8 mouse cellular contexts compared by ENCODE assay signal in the genomic region with DNA sequence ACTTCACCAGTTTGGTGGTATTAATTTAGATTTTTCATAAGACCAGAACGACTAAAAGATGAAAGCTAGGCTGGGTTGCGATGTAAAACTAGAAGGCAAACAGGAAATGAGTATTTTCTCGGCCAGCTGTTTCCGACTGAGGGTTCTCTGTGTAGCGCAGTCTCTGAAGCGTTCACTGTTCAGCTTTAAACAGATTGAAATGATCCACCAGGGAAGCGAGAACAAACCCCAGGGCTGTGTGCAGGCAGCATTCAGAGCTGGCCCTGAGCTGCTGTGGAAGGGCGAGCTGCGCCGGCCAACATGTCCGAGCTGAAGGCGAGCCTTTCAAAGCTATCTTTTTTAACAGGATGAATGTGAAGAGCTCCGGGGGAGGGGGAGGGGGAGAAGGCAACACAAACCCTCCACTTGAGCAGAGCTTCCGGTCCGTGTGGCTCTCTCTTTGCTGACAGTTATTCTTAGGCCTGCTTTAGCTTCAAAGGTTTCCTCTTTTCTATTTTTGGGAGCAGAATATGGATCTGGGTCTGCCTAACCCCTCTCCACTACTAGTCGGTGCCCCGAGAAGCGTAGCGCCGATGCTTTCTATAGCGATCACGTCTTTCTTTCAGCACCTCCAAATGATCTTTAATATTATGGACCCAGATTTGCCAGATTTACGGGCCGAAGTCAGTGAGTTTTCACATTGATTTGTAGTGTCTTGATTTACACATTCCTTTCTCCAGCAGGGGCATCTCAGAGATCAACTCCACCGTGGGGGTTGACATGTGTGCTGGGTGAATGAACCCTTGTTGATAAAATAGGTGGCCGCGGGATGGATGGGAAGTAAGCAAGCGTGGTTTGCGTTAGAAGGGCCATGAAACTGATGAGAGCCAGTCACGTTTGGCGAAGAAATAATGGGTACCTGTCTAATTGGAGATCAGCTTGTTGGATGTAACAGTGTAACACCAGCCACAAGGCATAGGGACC. TPM values are rescaled to one million over a fixed set of nuclear protein-coding genes. Genes with fewer than 3 reads are reported as not detected.
DNase-seq lines count a peak whose midpoint lies in the region; TF ChIP-seq lines count a peak whose summit lies in the region.

No protein-coding gene starts in this region.

- peak overlapping the region; percentile 89 for H3K27ac ChIP-seq in CH12.LX (ENCODE audit: insufficient read depth, low read depth)

- intact Hi-C loops in gastrocnemius, postnatal 14 days (cut with DNase I; ENCODE audit: low total_unique reads) = no loop called here

- TF ChIP-seq POLR2A in CH12.LX (IDR thresholded peaks at IDR 0.05; ENCODE audit: low read depth, low read length) = peak; percentile 67

- dilution Hi-C loops in CH12.LX (cut with MboI; ENCODE audit: extremely low pct_ligation_motif_present, extremely low pct_unique_long_range_greater_than_20kb, low sequenced_read_pairs) = no loop called here

- in situ Hi-C loops in CH12.LX (cut with MboI; ENCODE audit: low pct_ligation_motif_present, low pct_unique_long_range_greater_than_20kb, low sequenced_read_pairs) = no loop called here

- H3K9ac ChIP-seq in CH12.LX (ENCODE audit: insufficient read depth, low read depth) = peak overlapping the region; percentile 87

- peaks cover 11% of the 10 kb centered on the region for H3K9me3 ChIP-seq in CH12.LX (replicated peaks; ENCODE audit: low read length)

- peak overlapping the region; percentile 65 for H3K4me2 ChIP-seq in CH12.LX (ENCODE audit: insufficient read depth, low read depth, poor library complexity, severe bottlenecking)

- peak; percentile 88 for DNase-seq in CH12.LX (ENCODE audit: extremely low read depth)
- peak; percentile 59 for DNase-seq in embryo, embryonic 11.5 days (ENCODE audit: low read depth, low spot score)
- peak; percentile 63 for DNase-seq in gastrocnemius, postnatal 14 days
- peak; percentile 18 for DNase-seq in hindlimb bud, embryonic 11.5 days (ENCODE audit: extremely low spot score, low read depth, low spot score)
- peak; percentile 12 to 16 for DNase-seq in left cerebral cortex, adult 8-10 months (ENCODE audit: low spot score in 2 of 2)
- peak; percentile 74 for DNase-seq in lung, postnatal 36 days
- DNase-seq in ovary, postnatal 36 days (ENCODE audit: low spot score) = peak; percentile 61
- DNase-seq in thymus, postnatal 10 days (ENCODE audit: low spot score in 2 of 2) = peak; percentile 58 to 67

- TF ChIP-seq RAD21 in CH12.LX (IDR thresholded peaks at IDR 0.05; ENCODE audit: low read depth, low read length) = no peak; the same call in none of the 2 replicates

- peak; percentile 73 for TF ChIP-seq EP300 in CH12.LX (IDR thresholded peaks at IDR 0.05; ENCODE audit: low read length)

- no peaks in the 10 kb centered on the region for H3K27me3 ChIP-seq in CH12.LX (replicated peaks)

- H3K4me1 ChIP-seq in CH12.LX (ENCODE audit: control insufficient read depth in 1 of 2, insufficient read depth in 2 of 2) = peaks cover 2 to 18% of the 10 kb centered on the region in 2 experiments; a peak in 3 of 4 replicates

- TF ChIP-seq CTCF in CH12.LX (conservative IDR thresholded peaks at IDR 0.05 in 1 of 2, IDR thresholded peaks at IDR 0.05 in 1 of 2; ENCODE audit: low read depth in 2 of 2, low read length in 2 of 2) = no peak

- H3K36me3 ChIP-seq in CH12.LX (replicated peaks in 1 of 2; ENCODE audit: control insufficient read depth in 1 of 2, insufficient read depth in 1 of 2, low read length in 1 of 2) = peaks cover 0 to 18% of the 10 kb centered on the region in 2 experiments

- H3K79me2 ChIP-seq in CH12.LX (replicated peaks; ENCODE audit: control insufficient read depth, extremely low read depth, insufficient read depth, poor library complexity, severe bottlenecking) = no peaks in the 10 kb centered on the region

- peak overlapping the region; percentile 56 to 64 (median 58) for H3K4me3 ChIP-seq in CH12.LX (replicated peaks in 1 of 3; ENCODE audit: low read depth in 2 of 3, low read length in 2 of 3, poor library complexity in 1 of 3)

TF ChIP-seq in CH12.LX, 34 proteins besides CTCF, POLR2A, EP300 and RAD21:
- TF ChIP-seq CHD2 (IDR thresholded peaks at IDR 0.05; ENCODE audit: low read length) (peak; percentile 79; the same call in 1 of the 2 replicates), MEF2A (IDR thresholded peaks at IDR 0.05; ENCODE audit: borderline replicate concordance, low read depth, low read length) (peak; percentile 96), NELFE (IDR thresholded peaks at IDR 0.05; ENCODE audit: low read depth, low read length) (peak; percentile 76), ETS1 (conservative IDR thresholded peaks at IDR 0.05; ENCODE audit: low read depth, low read length) (peak; percentile 83), IRF4 (IDR thresholded peaks at IDR 0.05; ENCODE audit: low read depth, low read length) (peak; percentile 69), NRF1 (IDR thresholded peaks at IDR 0.05; ENCODE audit: low read depth, low read length) (peak; percentile 64), SMC3 (IDR thresholded peaks at IDR 0.05; ENCODE audit: low read depth, low read length) (peak; percentile 3; the same call in 1 of the 2 replicates), POLR2AphosphoS2 (IDR thresholded peaks at IDR 0.05; ENCODE audit: low read depth, low read length) (no peak), PAX5 (IDR thresholded peaks at IDR 0.05; ENCODE audit: low read length) (no peak), TBP (conservative IDR thresholded peaks at IDR 0.05; ENCODE audit: low read depth, low read length) (peak; percentile 55), ZKSCAN1 (IDR thresholded peaks at IDR 0.05; ENCODE audit: borderline replicate concordance, low read depth, low read length) (no peak), MYC (IDR thresholded peaks at IDR 0.05; ENCODE audit: low read depth, low read length) (peak; percentile 35; the same call in 1 of the 2 replicates), MAFK (IDR thresholded peaks at IDR 0.05; ENCODE audit: insufficient replicate concordance, low read length) (0 out of 2 replicates have a peak, but pooled peaks have one; percentile 46), MAZ (IDR thresholded peaks at IDR 0.05; ENCODE audit: low read depth, low read length) (0 out of 2 replicates have a peak, but pooled peaks have one; percentile 25), MAX (IDR thresholded peaks at IDR 0.05; ENCODE audit: low read length) (peak; percentile 34; the same call in 1 of the 2 replicates), BHLHE40 (IDR thresholded peaks at IDR 0.05; ENCODE audit: low read depth, low read length) (peak; percentile 57), E2F4 (IDR thresholded peaks at IDR 0.05; ENCODE audit: insufficient replicate concordance, low read depth, low read length) (0 out of 2 replicates have a peak, but pooled peaks have one; percentile 56), MXI1 (IDR thresholded peaks at IDR 0.05; ENCODE audit: low read depth, low read length) (peak; percentile 57), UBTF (IDR thresholded peaks at IDR 0.05; ENCODE audit: low read depth, low read length) (no peak), TCF12 (IDR thresholded peaks at IDR 0.05; ENCODE audit: low read depth, low read length) (peak; percentile 50; the same call in 1 of the 2 replicates), USF1 (IDR thresholded peaks at IDR 0.05; ENCODE audit: low read depth, low read length) (no peak), KAT2A (IDR thresholded peaks at IDR 0.05; ENCODE audit: insufficient replicate concordance, low read length) (0 out of 2 replicates have a peak, but pooled peaks have one; percentile 57), ZC3H11A (IDR thresholded peaks at IDR 0.05; ENCODE audit: low read depth, low read length) (no peak), JUND (conservative IDR thresholded peaks at IDR 0.05; ENCODE audit: low read depth, low read length) (peak; percentile 9; the same call in 1 of the 2 replicates), HCFC1 (IDR thresholded peaks at IDR 0.05; ENCODE audit: low read depth, low read length) (peak; percentile 64), CHD1 (IDR thresholded peaks at IDR 0.05; ENCODE audit: low read depth, low read length) (peak; percentile 42; the same call in 1 of the 2 replicates), ELF1 (IDR thresholded peaks at IDR 0.05; ENCODE audit: low read depth, low read length) (0 out of 2 replicates have a peak, but pooled peaks have one; percentile 61), ZNF384 (IDR thresholded peaks at IDR 0.05; ENCODE audit: low read depth, low read length) (no peak), ZMIZ1 (IDR thresholded peaks at IDR 0.05; ENCODE audit: low read depth, low read length) (peak; percentile 79; the same call in 1 of the 2 replicates), SIN3A (IDR thresholded peaks at IDR 0.05; ENCODE audit: low read length) (peak; percentile 98)

RNA-seq across cellular contexts. Expression of a gene that starts 59.3 kb away (rescaled TPM):
- total RNA-seq in CH12.LX (2012; rRNA removed) (37.9 and 48.7 TPM in 2 replicates), CH12.LX (2014; rRNA removed) (7.7 and 10.7 TPM in 2 replicates)
- polyA plus RNA-seq in CH12.LX (2012; ENCODE audit: insufficient read length, low read depth) = 13.4 and 14.7 TPM in 2 replicates
- total RNA-seq in gastrocnemius, postnatal 14 days (2021) = 10 to 100 TPM; 11.9 to 13.4 TPM
- 10 to 100 TPM in 3 of 4 experiments, 1 to 10 TPM in 1; 8.5 to 13.2 (median 12.0) TPM for total RNA-seq in left cerebral cortex, adult 8-10 months (2022)

Comparison
In these comparisons a context has a peak if more than half of its experiments do, and no peak if none do; other contexts are left out.
1. Peak in every context shown above with its lines: DNase-seq, H3K4me3 ChIP-seq and H3K27ac ChIP-seq.
2. DNase-seq: peak in every context shown above with its lines; median percentile 88 in CH12.LX; 74 in lung, postnatal 36 days; 63 in gastrocnemius, postnatal 14 days; 62 in thymus, postnatal 10 days; 61 in ovary, postnatal 36 days; 59 in embryo, embryonic 11.5 days; 18 in hindlimb bud, embryonic 11.5 days; 14 in left cerebral cortex, adult 8-10 months.